Mouse (Mus musculus): ENCODE results near the gene H3f3b.

GRCm38 (mm10) chr11:116014821-116015220 is 12.9 kb downstream of the H3f3b start:
- TF ChIP-seq POLR2A (IDR thresholded peaks at IDR 0.05; ENCODE audit: borderline replicate concordance, control insufficient read depth, low read depth, low read length) = no peak
- TF ChIP-seq CTCF (IDR thresholded peaks at IDR 0.05; ENCODE audit: control insufficient read depth, insufficient read depth, low read length) = no peak

All from bone marrow, adult 2 months (tissue).